22 mouse cellular contexts compared by ENCODE assay signal in genomic region chr19:40805176-40805737, GRCm38 (mm10). TPM values are rescaled to one million over a fixed set of nuclear protein-coding genes. Genes with fewer than 3 reads are reported as not detected.
DNase-seq lines count a peak whose midpoint lies in the region; ATAC-seq and TF ChIP-seq lines count a peak whose summit lies in the region.
"Had no signal": no experiment of that assay in that cellular context is flagged by ENCODE, and none has a peak within 500 bp of the region (broad histone marks: within the 10 kb centered on the region; RNA-seq: fewer than 3 reads in every experiment).

No protein-coding gene starts in this region.

- H3K4me2 ChIP-seq in forebrain, postnatal 0 days (ENCODE audit: low read depth): no peak overlapping the region
- no peak overlapping the region for H3K4me2 ChIP-seq in lung, postnatal 0 days (replicated peaks; ENCODE audit: low read depth, low read length)
- H3K4me2 ChIP-seq in liver, embryonic 13.5 days: no peak overlapping the region
- H3K4me2 ChIP-seq: embryonic facial prominence, embryonic 15.5 days; limb, embryonic 15.5 days; midbrain, embryonic 13.5 days; neural tube, embryonic 13.5 days had no signal

- H3K27me3 ChIP-seq in forebrain, embryonic 10.5 days (ENCODE audit: poor library complexity, severe bottlenecking): no peaks in the 10 kb centered on the region
- no peaks in the 10 kb centered on the region for H3K27me3 ChIP-seq in forebrain, postnatal 0 days (ENCODE audit: insufficient read depth, low read length)
- no peaks in the 10 kb centered on the region for H3K27me3 ChIP-seq in lung, postnatal 0 days (replicated peaks; ENCODE audit: insufficient read depth, low read length)
- H3K27me3 ChIP-seq in liver, embryonic 13.5 days: no peaks in the 10 kb centered on the region
- H3K27me3 ChIP-seq: CH12.LX; embryonic facial prominence, embryonic 15.5 days; limb, embryonic 15.5 days; midbrain, embryonic 13.5 days; neural tube, embryonic 13.5 days had no signal

- no peaks in the 10 kb centered on the region for H3K36me3 ChIP-seq in forebrain, embryonic 10.5 days (replicated peaks)
- H3K36me3 ChIP-seq in forebrain, postnatal 0 days (ENCODE audit: insufficient read depth): no peaks in the 10 kb centered on the region
- H3K36me3 ChIP-seq in lung, postnatal 0 days (ENCODE audit: insufficient read depth, low read length): no peaks in the 10 kb centered on the region
- no peaks in the 10 kb centered on the region for H3K36me3 ChIP-seq in liver, embryonic 13.5 days
- H3K36me3 ChIP-seq: embryonic facial prominence, embryonic 15.5 days; heart, embryonic 10.5 days; limb, embryonic 15.5 days; midbrain, embryonic 13.5 days; neural tube, embryonic 13.5 days had no signal

- intact Hi-C loops in heart, postnatal 14 days (cut with DNase I): no loop called here

- no peaks in the 10 kb centered on the region for H3K9me3 ChIP-seq in forebrain, embryonic 10.5 days
- H3K9me3 ChIP-seq in forebrain, postnatal 0 days (ENCODE audit: low read length): no peaks in the 10 kb centered on the region
- no peaks in the 10 kb centered on the region for H3K9me3 ChIP-seq in lung, postnatal 0 days (ENCODE audit: low read length)
- no peaks in the 10 kb centered on the region for H3K9me3 ChIP-seq in liver, embryonic 13.5 days (replicated peaks)
- H3K9me3 ChIP-seq: embryonic facial prominence, embryonic 15.5 days; heart, embryonic 10.5 days; limb, embryonic 15.5 days; midbrain, embryonic 13.5 days; neural tube, embryonic 13.5 days had no signal

- no peak for TF ChIP-seq EP300 in lung, postnatal 0 days (IDR thresholded peaks at IDR 0.05)

- TF ChIP-seq CTCF in forebrain, postnatal 0 days (IDR thresholded peaks at IDR 0.05; ENCODE audit: low read depth): no peak
- TF ChIP-seq CTCF in lung, postnatal 0 days (IDR thresholded peaks at IDR 0.05): no peak

- no peak overlapping the region for H3K9ac ChIP-seq in forebrain, postnatal 0 days
- no peak overlapping the region for H3K9ac ChIP-seq in lung, postnatal 0 days (replicated peaks; ENCODE audit: low read depth)
- H3K9ac ChIP-seq in liver, embryonic 13.5 days: no peak overlapping the region
- H3K9ac ChIP-seq: embryonic facial prominence, embryonic 15.5 days; limb, embryonic 15.5 days; midbrain, embryonic 13.5 days; neural tube, embryonic 13.5 days had no signal

- 27% methylated on average over 7 of the region's 7 CpGs for WGBS in forebrain, embryonic 10.5 days
- 18% methylated on average over 7 of the region's 7 CpGs for WGBS in forebrain, postnatal 0 days
- WGBS in lung, postnatal 0 days: 34% methylated on average over 7 of the region's 7 CpGs
- 40% methylated on average over 7 of the region's 7 CpGs for WGBS in liver, embryonic 13.5 days (ENCODE audit: insufficient replicate concordance)

- H3K4me3 ChIP-seq in forebrain, embryonic 10.5 days: no peak overlapping the region
- no peak overlapping the region for H3K4me3 ChIP-seq in forebrain, postnatal 0 days (ENCODE audit: low read depth, low read length)
- no peak overlapping the region for H3K4me3 ChIP-seq in lung, postnatal 0 days (ENCODE audit: low read depth, low read length)
- no peak overlapping the region for H3K4me3 ChIP-seq in liver, embryonic 13.5 days (replicated peaks)
- H3K4me3 ChIP-seq: embryonic facial prominence, embryonic 15.5 days; heart, embryonic 10.5 days; limb, embryonic 15.5 days; midbrain, embryonic 13.5 days; neural tube, embryonic 13.5 days had no signal

- ATAC-seq in forebrain, postnatal 0 days: no peak
- ATAC-seq in lung, postnatal 0 days: peak; percentile 35; the same call in 1 of the 2 replicates
- ATAC-seq in liver, embryonic 13.5 days (ENCODE audit: low read depth): peak; percentile 63; the same call in 1 of the 2 replicates
- ATAC-seq: midbrain, embryonic 13.5 days had no signal

- H3K4me1 ChIP-seq in forebrain, embryonic 10.5 days: peaks cover 12% of the 10 kb centered on the region
- no peaks in the 10 kb centered on the region for H3K4me1 ChIP-seq in forebrain, postnatal 0 days (ENCODE audit: insufficient read depth)
- no peaks in the 10 kb centered on the region for H3K4me1 ChIP-seq in lung, postnatal 0 days (ENCODE audit: insufficient read depth, low read depth, low read length)
- peaks cover 8% of the 10 kb centered on the region for H3K4me1 ChIP-seq in liver, embryonic 13.5 days (replicated peaks)
- H3K4me1 ChIP-seq: embryonic facial prominence, embryonic 15.5 days; heart, embryonic 10.5 days; limb, embryonic 15.5 days; neural tube, embryonic 13.5 days had no signal

- H3K27ac ChIP-seq in forebrain, embryonic 10.5 days: 0 out of 2 replicates have a peak overlapping the region, but pooled peaks have one; percentile 44
- H3K27ac ChIP-seq in forebrain, postnatal 0 days (ENCODE audit: low read depth, low read length): no peak overlapping the region
- no peak overlapping the region for H3K27ac ChIP-seq in lung, postnatal 0 days (ENCODE audit: low read length)
- no peak overlapping the region for H3K27ac ChIP-seq in liver, embryonic 13.5 days
- H3K27ac ChIP-seq: embryonic facial prominence, embryonic 15.5 days; heart, embryonic 10.5 days; limb, embryonic 15.5 days; midbrain, embryonic 13.5 days; neural tube, embryonic 13.5 days had no signal

- no peak for DNase-seq in forebrain, embryonic 10.5 days (ENCODE audit: extremely low spot score, low spot score)
- DNase-seq in forebrain, postnatal 0 days: no peak
- peak; percentile 35 for DNase-seq in lung, postnatal 0 days (ENCODE audit: low spot score)
- no peak for DNase-seq in lung, postnatal 25 days (ENCODE audit: low spot score)
- DNase-seq in liver, embryonic 13.5 days: no peak
- no peak for DNase-seq in urinary bladder, postnatal 36 days (ENCODE audit: low spot score in 2 of 2)
- no peak for DNase-seq in heart, postnatal 14 days
- DNase-seq: adrenal gland, adult 8-10 months; cerebellum, postnatal 36 days; kidney, adult 2 months; kidney, postnatal 10 days; layer of hippocampus, postnatal 36 days; thymus, postnatal 25 days had no signal

RNA-seq across cellular contexts. Expression of gene Ccnj, which starts 25.8 kb away (rescaled TPM):
- 37.9 and 39.9 TPM in 2 replicates for polyA plus RNA-seq in forebrain, embryonic 10.5 days (2016; fragmentation: Nextera tagmentation; extraction: Ambion mirVana)
- 10.5 and 12.1 TPM in 2 replicates for total RNA-seq in forebrain, postnatal 0 days (2014; rRNA removed)
- 8.7 and 9.2 TPM in 2 replicates for polyA plus RNA-seq in forebrain, postnatal 0 days (2015; fragmentation: Nextera tagmentation; extraction: Ambion mirVana)
- 12.7 and 14.8 TPM in 2 replicates for polyA plus RNA-seq in lung, postnatal 0 days (2015; fragmentation: Nextera tagmentation; extraction: Ambion mirVana)
- 4.5 and 5.2 TPM in 2 replicates for polyA plus RNA-seq in liver, embryonic 13.5 days (2015; fragmentation: Nextera tagmentation; extraction: Ambion mirVana)
- total RNA-seq in heart, postnatal 14 days (2021): 1 to 10 TPM; 6.8 to 7.1 TPM

RNA-seq across cellular contexts. Expression of gene Cc2d2b, which starts 56.7 kb away (rescaled TPM):
- polyA plus RNA-seq in forebrain, embryonic 10.5 days (2016; fragmentation: Nextera tagmentation; extraction: Ambion mirVana): 0.05 and 0.06 TPM in 2 replicates
- total RNA-seq in forebrain, postnatal 0 days (2014; rRNA removed): 0.24 and 1.7 TPM in 2 replicates
- 0.28 and 0.38 TPM in 2 replicates for polyA plus RNA-seq in forebrain, postnatal 0 days (2015; fragmentation: Nextera tagmentation; extraction: Ambion mirVana)
- 0.21 and 0.33 TPM in 2 replicates for polyA plus RNA-seq in lung, postnatal 0 days (2015; fragmentation: Nextera tagmentation; extraction: Ambion mirVana)
- polyA plus RNA-seq in liver, embryonic 13.5 days (2015; fragmentation: Nextera tagmentation; extraction: Ambion mirVana): 1.3 and 1.7 TPM in 2 replicates
- not detected for total RNA-seq in heart, postnatal 14 days (2021)
- total RNA-seq: adrenal gland, adult 8-10 months; CH12.LX; gastrocnemius, adult 18-20 months; gastrocnemius, postnatal 4 days had no signal
- polyA plus RNA-seq: embryonic facial prominence, embryonic 15.5 days; heart, postnatal 0 days; kidney, adult 2 months; neural tube, embryonic 13.5 days had no signal
